Mouse (Mus musculus) 416B (cell line): ENCODE measurements around the gene Gm26897.

Experiments used
- DNase-seq: peaks from one replicate; pipeline ENCODE4 v3.0.0; 2011; ENCODE audit warnings: low read depth

Gm26897 gene

DNA sequence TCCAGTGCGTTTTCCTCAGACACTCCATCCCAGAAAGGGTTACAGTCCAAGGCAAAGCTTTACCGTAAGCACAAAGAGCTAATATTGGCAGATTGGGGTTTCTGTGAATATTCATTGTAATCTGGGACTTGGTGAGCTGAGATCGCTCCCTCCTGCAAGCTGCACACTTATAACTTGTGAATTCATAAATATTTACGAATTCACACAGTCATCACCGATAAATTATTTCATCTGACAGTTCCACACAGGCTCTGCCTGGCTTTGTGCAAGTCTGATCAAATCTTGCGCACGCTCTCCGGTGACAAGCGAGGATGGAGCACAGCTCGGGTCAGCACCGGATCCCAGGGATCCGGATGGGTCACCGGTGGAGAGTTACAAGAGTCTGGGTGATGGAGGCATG, 16.4 kb downstream of the Gm26897 start:
- DNase-seq: no peak

- DNase-seq: no peak
Measured at GRCm38 (mm10) chr5:111754484-111755139, 20.9 kb downstream of the Gm26897 start.

DNA sequence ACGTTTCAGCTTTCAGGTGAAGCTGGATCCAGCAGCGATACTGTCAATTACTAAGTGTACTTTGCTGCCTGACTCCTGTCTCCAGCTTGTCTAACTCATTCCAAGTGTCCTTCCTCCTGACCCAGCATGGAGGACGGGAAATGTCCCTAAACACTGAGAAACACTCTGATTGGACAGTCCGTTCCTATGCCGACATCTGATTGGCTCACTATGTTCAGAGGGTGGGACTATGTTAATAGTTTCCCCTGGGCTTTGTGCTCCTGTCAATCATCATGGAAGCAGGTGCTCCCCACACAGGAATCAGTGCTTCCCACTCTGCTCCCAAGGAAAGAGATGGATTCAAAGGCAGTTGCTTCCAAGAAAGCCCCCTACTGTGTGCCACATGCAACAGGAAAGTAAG, 21.6 kb downstream of the Gm26897 start:
- peak; percentile 10 for DNase-seq

DNA sequence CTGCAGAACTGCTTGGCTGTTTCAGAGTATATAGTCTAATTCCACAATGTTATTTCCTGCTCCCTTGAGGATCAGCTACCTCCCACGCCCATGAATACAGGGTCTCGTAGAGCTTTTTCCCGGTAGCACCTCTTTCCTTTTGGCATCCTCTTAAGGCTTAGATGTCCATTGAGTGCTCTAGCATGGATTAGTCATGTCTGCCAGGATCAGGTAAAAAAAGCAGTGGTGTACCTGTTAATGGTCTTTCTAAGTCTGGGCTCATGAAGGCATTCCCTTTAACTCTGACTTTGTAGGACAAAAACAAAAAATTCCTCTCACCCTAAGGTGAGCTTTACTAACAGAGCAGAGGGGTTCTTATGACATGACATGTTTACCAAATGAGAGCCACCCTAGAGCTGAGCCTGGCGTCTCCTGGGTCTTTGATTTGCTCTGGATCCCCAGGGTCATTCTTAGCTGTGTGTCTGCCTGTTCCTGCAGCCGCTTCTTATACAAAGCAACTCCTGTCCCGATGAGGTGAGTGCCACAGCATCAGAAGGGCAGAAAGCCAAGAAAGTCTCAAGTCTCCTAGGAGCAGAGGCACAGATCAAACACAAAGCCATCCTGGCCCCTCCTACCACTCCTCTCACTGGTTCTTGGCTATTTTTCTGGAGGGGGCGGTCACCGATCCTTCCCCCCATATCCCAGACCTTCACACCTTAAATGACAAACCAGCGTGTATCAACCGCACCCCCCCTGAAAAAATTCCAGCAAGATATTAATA, 27.2 kb downstream of the Gm26897 start:
- no peak for DNase-seq

- no peak for DNase-seq
Measured at GRCm38 (mm10) chr5:111761574-111761973, 27.9 kb downstream of the Gm26897 start.

GRCm38 (mm10) chr5:111762085-111762484, 28.4 kb downstream of the Gm26897 start:
- DNase-seq: no peak

DNA sequence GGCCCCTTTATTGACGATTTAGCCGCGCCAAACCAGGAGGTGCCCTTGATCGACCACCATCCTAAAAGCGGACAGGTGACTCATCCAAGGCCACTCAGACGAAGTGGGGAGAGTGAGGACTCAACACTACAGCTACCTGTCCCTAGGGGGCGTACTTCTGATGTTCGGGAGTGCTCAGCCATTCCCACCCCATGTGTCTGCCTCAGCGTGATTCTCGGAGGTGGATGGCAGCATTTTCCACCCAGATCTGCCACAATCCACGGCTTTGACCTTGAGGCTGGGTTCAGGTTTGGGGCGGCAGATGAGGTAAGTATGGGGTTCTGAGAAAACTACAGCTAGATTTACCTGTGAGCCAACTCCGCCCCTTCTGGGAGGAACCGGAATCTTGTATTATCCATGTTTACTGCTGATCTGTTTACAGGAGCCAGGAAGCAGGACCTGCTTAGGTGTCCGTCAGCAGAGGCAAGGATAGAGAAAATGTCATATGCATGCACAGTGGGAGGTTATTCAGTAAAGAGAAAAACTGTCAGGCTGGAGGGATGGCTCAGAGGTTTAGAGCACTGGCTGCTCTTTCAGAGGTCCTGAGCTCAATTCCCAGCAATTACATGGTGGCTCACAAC, 32.1 kb downstream of the Gm26897 start:
- no peak for DNase-seq

DNA sequence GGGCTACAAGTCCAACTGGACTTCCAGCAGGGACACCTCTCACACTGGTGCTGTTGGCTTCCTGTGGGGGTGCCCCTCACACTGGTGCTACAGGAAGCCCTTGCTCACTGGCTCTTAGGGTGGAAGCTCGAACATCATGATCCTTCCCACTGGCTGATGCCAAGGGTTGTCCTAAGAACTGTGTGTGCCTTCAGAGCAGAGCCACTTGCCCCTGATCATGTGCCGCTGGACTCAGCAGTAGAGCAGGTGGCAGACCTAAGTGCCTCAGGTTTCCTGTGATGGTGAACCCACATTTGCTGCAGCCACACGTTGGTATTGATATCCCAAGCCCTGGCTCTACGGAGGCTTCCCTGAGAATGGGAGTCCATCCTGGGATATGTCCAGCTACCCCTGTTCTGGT, 33.0 kb downstream of the Gm26897 start:
- DNase-seq: no peak

- no peak for DNase-seq
Measured at GRCm38 (mm10) chr5:111770266-111770665, 36.5 kb downstream of the Gm26897 start.

DNA sequence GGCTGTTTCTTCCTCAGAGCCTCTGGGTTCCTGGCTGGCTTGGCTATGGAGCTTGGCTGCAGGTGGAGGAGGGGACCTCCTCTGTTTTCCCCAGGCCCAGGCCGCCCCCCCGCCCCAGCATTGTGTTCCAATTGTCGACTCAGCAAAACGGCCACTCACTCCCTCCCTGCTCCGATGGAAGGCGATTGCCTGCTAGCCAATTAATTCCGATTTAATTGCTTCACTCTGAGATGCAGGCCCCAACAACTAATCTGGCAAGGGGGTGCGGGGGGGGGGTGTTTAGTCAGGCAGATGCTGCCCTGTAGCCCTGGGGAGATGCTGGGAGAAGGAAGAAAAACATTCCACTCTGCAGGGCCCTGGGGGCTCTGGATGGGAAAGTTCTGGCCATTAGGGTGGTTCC, 38.4 kb downstream of the Gm26897 start:
- DNase-seq: no peak

DNA sequence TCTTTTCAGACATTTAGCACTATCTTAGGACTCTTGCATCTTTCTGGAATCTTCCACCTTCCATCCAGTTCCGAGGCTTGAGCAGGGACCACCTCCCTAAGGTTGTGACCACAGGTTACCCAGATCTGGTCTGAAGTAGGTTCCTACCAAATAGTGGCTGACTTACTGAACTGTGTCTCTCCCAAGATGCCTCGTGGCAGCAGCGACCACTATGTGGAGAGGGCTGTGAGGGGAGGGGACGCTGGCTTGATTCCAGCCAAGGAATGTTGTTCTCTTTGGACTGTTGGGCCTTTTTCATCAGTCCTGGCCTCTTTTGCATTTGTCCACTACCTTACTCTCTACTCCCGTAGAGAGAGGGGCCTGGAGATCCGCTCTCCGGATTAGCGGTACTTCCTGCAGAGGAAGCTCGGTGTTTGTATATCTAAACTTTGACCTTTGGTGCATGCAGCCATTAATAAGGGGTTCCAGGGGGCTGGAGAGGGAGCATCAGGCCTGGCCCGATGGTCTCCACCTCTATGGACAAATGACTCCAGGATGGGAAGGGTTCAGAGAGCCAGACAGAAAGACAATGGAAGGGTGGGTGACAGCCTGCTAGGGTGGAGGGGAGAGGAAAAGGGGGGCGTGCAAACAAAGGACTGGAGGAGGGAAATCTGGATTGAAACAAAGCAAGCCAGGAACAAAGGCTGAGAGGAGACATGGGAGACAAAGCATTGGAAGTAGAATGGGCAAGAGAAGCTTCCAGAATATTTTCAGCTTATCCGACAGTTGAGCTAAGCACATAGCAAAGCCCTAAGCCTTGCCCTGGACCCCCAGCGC, 39.1 kb downstream of the Gm26897 start:
- DNase-seq: no peak

GRCm38 (mm10) chr5:111773407-111773733, 39.6 kb downstream of the Gm26897 start:
- DNase-seq: no peak

GRCm38 (mm10) chr5:111776246-111776645, 42.5 kb downstream of the Gm26897 start:
- DNase-seq: no peak

DNA sequence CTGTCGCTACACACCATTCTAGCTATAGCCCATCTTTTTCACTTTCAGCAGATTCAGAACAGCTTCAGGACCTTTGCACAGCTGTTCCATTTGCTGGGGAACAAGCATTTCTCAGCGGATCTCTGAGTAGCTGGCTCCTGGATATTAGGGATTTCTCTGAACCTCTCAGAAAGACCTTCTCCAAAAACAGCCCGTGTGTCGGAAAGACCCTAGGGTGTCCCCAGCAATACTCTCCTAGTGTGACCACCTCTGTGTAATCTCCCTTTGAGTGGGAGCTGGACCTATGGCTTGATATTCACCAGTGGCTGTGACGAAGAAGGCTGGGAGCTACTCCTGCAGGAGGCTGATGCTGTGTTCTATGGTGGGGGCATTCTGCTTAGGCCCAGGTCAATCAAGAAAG, 44.4 kb downstream of the Gm26897 start:
- no peak for DNase-seq

DNA sequence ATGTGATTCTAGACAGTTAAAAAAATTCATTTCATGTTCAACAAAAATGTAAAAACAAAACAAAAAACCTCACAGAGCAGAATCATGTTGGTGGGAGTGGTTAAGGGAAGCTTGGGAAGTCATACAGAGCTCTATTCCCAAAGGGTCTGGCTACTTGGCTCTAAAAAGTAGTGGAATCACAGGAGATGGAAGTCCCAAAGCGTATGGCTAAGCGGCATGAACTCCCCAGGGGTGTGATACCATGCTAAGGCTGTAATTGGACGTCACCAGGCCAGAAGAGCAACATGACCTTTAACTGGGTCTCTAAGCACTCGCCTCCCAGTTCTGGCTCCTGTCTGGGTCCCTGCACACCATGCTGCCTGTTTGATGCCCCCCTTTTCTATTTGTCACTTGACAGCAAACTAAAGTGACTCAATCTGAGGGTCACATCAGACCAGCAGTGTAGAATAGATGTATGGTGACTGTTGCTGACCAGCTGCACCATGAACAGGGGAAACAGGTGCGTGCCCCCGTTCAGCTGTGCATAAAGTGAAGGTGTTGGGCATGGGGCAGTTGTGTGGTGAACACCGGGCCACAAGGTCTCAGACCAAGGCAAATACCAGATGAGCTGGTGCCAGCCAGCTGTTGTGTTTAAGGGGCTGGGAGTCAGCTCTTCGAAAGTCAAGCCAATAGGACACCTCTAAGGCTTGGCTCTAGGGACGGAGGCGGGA, 46.2 kb downstream of the Gm26897 start:
- no peak for DNase-seq
